ENCODE assay signal across 15 mouse cellular contexts in the genomic region with DNA sequence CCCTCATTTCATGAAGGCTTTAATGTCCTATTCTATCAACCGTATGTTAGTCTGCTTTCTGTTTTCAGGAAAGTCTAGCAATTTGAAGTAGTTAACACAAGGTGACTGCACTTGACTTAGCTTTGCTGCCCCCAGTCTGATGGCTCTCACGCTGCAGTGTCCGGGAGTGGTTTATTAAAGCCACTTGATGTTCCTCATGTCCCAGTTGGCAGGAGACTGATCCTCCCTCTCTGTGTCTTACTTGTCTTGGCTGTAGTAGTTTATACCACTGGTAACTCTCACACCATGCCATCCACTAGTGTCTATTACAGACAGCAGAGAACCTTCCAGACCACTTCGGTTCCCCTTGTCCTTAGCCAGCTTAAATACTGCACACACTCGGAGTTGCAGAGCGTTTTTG.
"Had no signal": no experiment of that assay in that cellular context is flagged by ENCODE, and none has a peak within 500 bp of the region (broad histone marks: within the 10 kb centered on the region; RNA-seq: fewer than 3 reads in every experiment).

No protein-coding gene starts in this region.

- H3K9ac ChIP-seq: limb, embryonic 12.5 days; liver, embryonic 15.5 days; midbrain, embryonic 13.5 days; neural tube, embryonic 12.5 days; stomach, embryonic 15.5 days had no signal

- H3K4me3 ChIP-seq: limb, embryonic 12.5 days; liver, embryonic 15.5 days; midbrain, embryonic 13.5 days; neural tube, embryonic 12.5 days; stomach, embryonic 15.5 days had no signal

- H3K4me1 ChIP-seq: limb, embryonic 12.5 days; liver, embryonic 15.5 days; midbrain, embryonic 13.5 days; neural tube, embryonic 12.5 days; stomach, embryonic 15.5 days had no signal

- H3K27ac ChIP-seq: limb, embryonic 12.5 days; liver, embryonic 15.5 days; midbrain, embryonic 13.5 days; neural tube, embryonic 12.5 days; stomach, embryonic 15.5 days had no signal

- DNase-seq: kidney, adult 2 months; kidney, postnatal 25 days; layer of hippocampus, adult 9-11 months; layer of hippocampus, postnatal 36 days; lung, adult 2 months; lung, postnatal 36 days; retina, postnatal 1 day; right cerebral cortex, postnatal 4 days; thymus, adult 2 months; thymus, postnatal 25 days had no signal

- H3K27me3 ChIP-seq: limb, embryonic 12.5 days; liver, embryonic 15.5 days; midbrain, embryonic 13.5 days; neural tube, embryonic 12.5 days; stomach, embryonic 15.5 days had no signal

- H3K36me3 ChIP-seq: limb, embryonic 12.5 days; liver, embryonic 15.5 days; midbrain, embryonic 13.5 days; neural tube, embryonic 12.5 days; stomach, embryonic 15.5 days had no signal
